Mouse (Mus musculus): ENCODE data around the gene Ifitm7.
A peak's percentile ranks its signal among the peaks of the same experiment; 100 is the strongest.

Ifitm7 gene

GRCm38 (mm10) chr16:13986574-13987478 is at the start of gene Ifitm7, which contains the start of gene 2900011O08Rik:
Ifitm7 (minus strand) TSS chr16:13986888.
2900011O08Rik (plus strand) TSS chr16:13986604.
- DNase-seq (ENCODE audit: low read depth, low spot score), result peak; percentile 99

GRCm38 (mm10) chr16:14033076-14033475 is 46.4 kb upstream of the Ifitm7 start:
- DNase-seq (ENCODE audit: low read depth, low spot score), result no peak

- DNase-seq (ENCODE audit: low read depth, low spot score), result peak; percentile 38
Measured at GRCm38 (mm10) chr16:14030650-14031049, 44.0 kb upstream of the Ifitm7 start.

- no peak for DNase-seq (ENCODE audit: low read depth, low spot score)
Measured at GRCm38 (mm10) chr16:14029851-14030250, 43.2 kb upstream of the Ifitm7 start.

- no peak for DNase-seq (ENCODE audit: low read depth, low spot score)
Measured at GRCm38 (mm10) chr16:14029072-14029471, 42.4 kb upstream of the Ifitm7 start.

GRCm38 (mm10) chr16:14025091-14025990 is 38.7 kb upstream of the Ifitm7 start:
- peak; percentile 64 for DNase-seq (ENCODE audit: low read depth, low spot score)

- peak; percentile 75 for DNase-seq (ENCODE audit: low read depth, low spot score)
Measured at GRCm38 (mm10) chr16:14021166-14021822, 34.6 kb upstream of the Ifitm7 start.

- peak; percentile 76 for DNase-seq (ENCODE audit: low read depth, low spot score)
Measured at GRCm38 (mm10) chr16:14017306-14017705, 30.6 kb upstream of the Ifitm7 start.

GRCm38 (mm10) chr16:14009966-14010365 is 23.3 kb upstream of the Ifitm7 start:
- DNase-seq (ENCODE audit: low read depth, low spot score), result no peak

GRCm38 (mm10) chr16:14008708-14009107 is 22.0 kb upstream of the Ifitm7 start:
- no peak for DNase-seq (ENCODE audit: low read depth, low spot score)

- DNase-seq (ENCODE audit: low read depth, low spot score), result no peak
Measured at GRCm38 (mm10) chr16:14008081-14008480, 21.4 kb upstream of the Ifitm7 start.

- no peak for DNase-seq (ENCODE audit: low read depth, low spot score)
Measured at GRCm38 (mm10) chr16:14005266-14005665, 18.6 kb upstream of the Ifitm7 start.

GRCm38 (mm10) chr16:14004726-14005125 is 18.0 kb upstream of the Ifitm7 start:
- no peak for DNase-seq (ENCODE audit: low read depth, low spot score)

GRCm38 (mm10) chr16:14004170-14004569 is 17.5 kb upstream of the Ifitm7 start:
- DNase-seq (ENCODE audit: low read depth, low spot score), result peak; percentile 43

GRCm38 (mm10) chr16:14003386-14004130 is 16.9 kb upstream of the Ifitm7 start:
- DNase-seq (ENCODE audit: low read depth, low spot score), result peak; percentile 25

- no peak for DNase-seq (ENCODE audit: low read depth, low spot score)
Measured at GRCm38 (mm10) chr16:13994502-13994901, 7.8 kb upstream of the Ifitm7 start.

- DNase-seq (ENCODE audit: low read depth, low spot score), result no peak
Measured at GRCm38 (mm10) chr16:13994076-13994475, 7.4 kb upstream of the Ifitm7 start.

GRCm38 (mm10) chr16:13992518-13993248 is 6.0 kb upstream of the Ifitm7 start:
- no peak for DNase-seq (ENCODE audit: low read depth, low spot score)

- DNase-seq (ENCODE audit: low read depth, low spot score), result no peak
Measured at GRCm38 (mm10) chr16:13986197-13986573, 503 bp downstream of the Ifitm7 start.

- peak; percentile 63 for DNase-seq (ENCODE audit: low read depth, low spot score)
Measured at GRCm38 (mm10) chr16:13983161-13983560, 3.5 kb downstream of the Ifitm7 start.

Measured in R1 (cell line).